Mouse (Mus musculus) heart, embryonic 10.5 days (tissue): Measurements from ENCODE around the gene Tmem274. TPM values are rescaled to one million over a fixed set of nuclear protein-coding genes. Genes with fewer than 3 reads are reported as not detected.

Source experiments
- DNase-seq: peaks from one replicate; pipeline ENCODE4 v3.0.0-alpha.2; 2017; ENCODE audit warnings: low spot score
- H3K27ac ChIP-seq: fragments of 300-500 bp; sonication (generic); 2 replicates; pipeline ENCODE4 v1.5.1; 2016; ENCODE audit warnings: mild to moderate bottlenecking
- H3K27me3 ChIP-seq: fragments of 300-500 bp; sonication (generic); 2 replicates; pipeline ENCODE4 v1.6.1; 2016; ENCODE audit warnings: mild to moderate bottlenecking; ENCODE audit not compliant: poor library complexity, insufficient read depth, severe bottlenecking
- H3K36me3 ChIP-seq: fragments of 300-500 bp; sonication (generic); 2 replicates; pipeline ENCODE4 v1.6.1; 2016; ENCODE audit warnings: mild to moderate bottlenecking, moderate library complexity
- H3K4me1 ChIP-seq: fragments of 300-500 bp; sonication (generic); 2 replicates; pipeline ENCODE4 v1.6.1; 2016; ENCODE audit warnings: mild to moderate bottlenecking
- H3K4me3 ChIP-seq: fragments of 300-500 bp; sonication (generic); 2 replicates; pipeline ENCODE4 v1.5.1; 2016; ENCODE audit warnings: mild to moderate bottlenecking, moderate library complexity
- H3K9me3 ChIP-seq: fragments of 300-500 bp; sonication (generic); 2 replicates; pipeline ENCODE4 v1.6.1; 2016; ENCODE audit warnings: mild to moderate bottlenecking, moderate library complexity
- WGBS: fragments of 180-500 bp; shearing (Covaris S2); methylation state at CpG from one replicate; pipeline ENCODE4 v1.1.7; 2016; 5-methylcytosine and 5-hydroxymethylcytosine counted together
- polyA plus RNA-seq: library from polyadenylated mRNA; unstranded; fragments of >200 nt; fragmentation: Nextera tagmentation; extraction: Ambion mirVana; gene quantifications from 2 replicates; pipeline ENCODE4 v1.2.1, GENCODE M21; 2016

The Tmem274 gene
- polyA plus RNA-seq, 1 experiment from 2014 or later = 0.30 TPM

- peaks cover 38% of the 10 kb centered on the region for H3K36me3 ChIP-seq
- H3K4me3 ChIP-seq = peak overlapping the region; percentile 92
- peak overlapping the region; percentile 95 for H3K27ac ChIP-seq
- H3K4me1 ChIP-seq = peaks cover 21% of the 10 kb centered on the region; the same call in 1 of the 2 replicates
- 2% methylated on average over 10 of the region's 10 CpGs for WGBS
- no peaks in the 10 kb centered on the region for H3K9me3 ChIP-seq
- DNase-seq = no peak
- no peaks in the 10 kb centered on the region for H3K27me3 ChIP-seq
Measured at GRCm38 (mm10) chr4:149485825-149486206, 8.6 kb downstream of the Tmem274 start.

GRCm38 (mm10) chr4:149487729-149488128 lies 10.6 kb downstream of the Tmem274 start:
- no peak for DNase-seq
- Histone ChIP-seq H3K27ac (no peak overlapping the region), H3K9me3 (no peaks in the 10 kb centered on the region), H3K36me3 (peaks cover 55% of the 10 kb centered on the region), H3K4me1 (peaks cover 21% of the 10 kb centered on the region; the same call in 1 of the 2 replicates), H3K27me3 (no peaks in the 10 kb centered on the region), H3K4me3 (no peak overlapping the region)
- WGBS = 95% methylated on average over 12 of the region's 12 CpGs

- H3K27ac ChIP-seq = no peak overlapping the region
- H3K4me3 ChIP-seq = no peak overlapping the region
- H3K4me1 ChIP-seq = peaks cover 12% of the 10 kb centered on the region; the same call in 1 of the 2 replicates
- H3K36me3 ChIP-seq = peaks cover 74% of the 10 kb centered on the region
- no peak for DNase-seq
- 92% methylated on average over 14 of the region's 14 CpGs for WGBS
- no peaks in the 10 kb centered on the region for H3K9me3 ChIP-seq
- H3K27me3 ChIP-seq = no peaks in the 10 kb centered on the region
Measured at GRCm38 (mm10) chr4:149489415-149490240, 12.4 kb downstream of the Tmem274 start.

- 0 out of 2 replicates have a peak, but pooled peaks cover 7% of the 10 kb centered on the region for H3K4me1 ChIP-seq
- no peaks in the 10 kb centered on the region for H3K9me3 ChIP-seq
- H3K27ac ChIP-seq = no peak overlapping the region
- peaks cover 87% of the 10 kb centered on the region for H3K36me3 ChIP-seq
- H3K27me3 ChIP-seq = no peaks in the 10 kb centered on the region
- no peak overlapping the region for H3K4me3 ChIP-seq
- DNase-seq = no peak
- WGBS = 95% methylated on average over 3 of the region's 3 CpGs
Measured at GRCm38 (mm10) chr4:149491151-149491550, 14.0 kb downstream of the Tmem274 start.

DNA sequence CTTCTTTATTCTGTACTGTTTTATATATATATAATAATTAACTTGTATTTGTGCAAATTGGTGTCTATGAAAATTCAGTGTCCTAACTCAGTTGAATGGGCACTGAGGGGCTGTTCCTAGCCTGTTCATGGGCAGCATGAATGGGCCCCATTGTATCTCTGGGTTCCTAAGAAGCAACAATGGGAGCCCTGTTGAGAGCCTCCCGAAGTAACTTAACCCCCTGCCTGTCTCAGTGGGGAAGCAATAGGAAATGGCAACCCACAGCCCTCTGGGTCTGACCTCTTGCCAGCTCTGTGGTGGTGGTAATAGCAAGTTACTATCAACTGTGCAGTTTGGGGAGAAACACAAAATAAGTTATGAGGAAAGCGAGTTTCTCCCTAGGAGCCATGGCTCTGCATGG lies 19.4 kb downstream of the Tmem274 start:
- H3K9me3 ChIP-seq = no peaks in the 10 kb centered on the region
- peaks cover 88% of the 10 kb centered on the region for H3K36me3 ChIP-seq
- DNase-seq = no peak
- H3K4me3 ChIP-seq = no peak overlapping the region
- H3K27ac ChIP-seq = no peak overlapping the region
- H3K27me3 ChIP-seq = no peaks in the 10 kb centered on the region
- 61% methylated on average over 2 of the region's 2 CpGs for WGBS
- H3K4me1 ChIP-seq = no peaks in the 10 kb centered on the region

- no peak for DNase-seq
- peaks cover 81% of the 10 kb centered on the region for H3K36me3 ChIP-seq
- WGBS = 78% methylated on average over 8 of the region's 8 CpGs
Measured at GRCm38 (mm10) chr4:149498901-149499300, 21.7 kb downstream of the Tmem274 start.

GRCm38 (mm10) chr4:149499790-149500189 lies 22.6 kb downstream of the Tmem274 start:
- Histone ChIP-seq H3K27me3 (no peaks in the 10 kb centered on the region), H3K9me3 (no peaks in the 10 kb centered on the region), H3K4me3 (no peak overlapping the region), H3K36me3 (peaks cover 72% of the 10 kb centered on the region), H3K27ac (no peak overlapping the region), H3K4me1 (no peaks in the 10 kb centered on the region)
- WGBS = 88% methylated on average over 5 of the region's 5 CpGs
- DNase-seq = no peak

More at GRCm38 (mm10) chr4:149498901-149499300, 21.7 kb downstream of the Tmem274 start:
- Histone ChIP-seq H3K27me3 (no peaks in the 10 kb centered on the region), H3K4me3 (no peak overlapping the region), H3K4me1 (no peaks in the 10 kb centered on the region), H3K9me3 (no peaks in the 10 kb centered on the region), H3K27ac (no peak overlapping the region)

DNA sequence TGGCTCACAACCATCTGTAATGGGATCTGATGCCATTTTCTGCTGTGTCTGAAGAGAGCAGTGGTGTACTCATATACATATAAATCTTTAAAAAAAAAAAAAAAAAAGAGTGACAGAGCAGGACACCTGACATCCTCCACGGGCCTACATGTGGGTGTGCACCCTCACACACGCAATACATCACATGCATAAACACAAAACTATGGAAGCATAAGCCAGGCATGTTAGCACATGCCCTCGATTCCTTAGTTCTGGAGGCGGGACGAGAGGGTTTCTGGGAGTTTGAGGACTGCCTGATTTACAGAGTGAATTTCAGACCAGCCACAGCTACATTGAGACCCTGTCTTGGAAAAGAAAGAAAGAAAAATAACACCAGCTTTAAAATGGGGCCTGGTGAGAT lies 27.2 kb downstream of the Tmem274 start:
- peaks cover 32% of the 10 kb centered on the region for H3K36me3 ChIP-seq
- no peaks in the 10 kb centered on the region for H3K9me3 ChIP-seq
- no peaks in the 10 kb centered on the region for H3K27me3 ChIP-seq
- H3K27ac ChIP-seq = no peak overlapping the region
- no peak for DNase-seq
- 88% methylated on average over 5 of the region's 5 CpGs for WGBS
- no peak overlapping the region for H3K4me3 ChIP-seq
- no peaks in the 10 kb centered on the region for H3K4me1 ChIP-seq

DNA sequence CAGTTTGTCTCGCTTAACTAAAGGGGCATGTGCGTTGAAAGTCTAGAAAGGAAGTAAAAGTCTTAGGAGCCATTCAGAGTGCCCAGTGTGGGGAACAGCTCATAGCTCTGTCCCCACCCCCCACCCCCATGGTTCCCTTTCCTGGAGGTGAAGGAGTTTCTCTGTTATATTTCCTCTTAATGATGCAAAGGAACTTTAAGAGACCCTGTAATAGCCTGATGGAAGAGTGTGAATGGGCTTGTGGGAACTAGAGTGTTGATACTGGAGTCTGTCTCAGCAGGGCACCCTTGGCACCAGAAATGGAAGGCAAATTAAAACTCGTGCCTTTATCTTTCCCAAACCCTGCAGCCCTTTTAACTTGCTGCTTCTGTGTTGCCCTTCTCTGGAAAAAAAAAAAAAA lies 27.7 kb downstream of the Tmem274 start:
- Histone ChIP-seq H3K4me1 (no peaks in the 10 kb centered on the region), H3K4me3 (no peak overlapping the region), H3K9me3 (no peaks in the 10 kb centered on the region), H3K27ac (no peak overlapping the region), H3K27me3 (no peaks in the 10 kb centered on the region), H3K36me3 (peaks cover 27% of the 10 kb centered on the region)
- 32% methylated on average over 3 of the region's 3 CpGs for WGBS
- no peak for DNase-seq

GRCm38 (mm10) chr4:149505261-149505967 lies 28.2 kb downstream of the Tmem274 start:
- Histone ChIP-seq H3K4me3 (no peak overlapping the region), H3K4me1 (no peaks in the 10 kb centered on the region), H3K9me3 (no peaks in the 10 kb centered on the region), H3K27ac (no peak overlapping the region), H3K27me3 (no peaks in the 10 kb centered on the region), H3K36me3 (peaks cover 22% of the 10 kb centered on the region)
- DNase-seq = no peak
- 63% methylated on average over 15 of the region's 15 CpGs for WGBS

GRCm38 (mm10) chr4:149506904-149507303 lies 29.7 kb downstream of the Tmem274 start:
- Histone ChIP-seq H3K27me3 (no peaks in the 10 kb centered on the region), H3K9me3 (no peaks in the 10 kb centered on the region), H3K4me1 (0 out of 2 replicates have a peak, but pooled peaks cover 4% of the 10 kb centered on the region), H3K36me3 (peaks cover 10% of the 10 kb centered on the region), H3K27ac (no peak overlapping the region), H3K4me3 (no peak overlapping the region)
- WGBS = 82% methylated on average over 3 of the region's 3 CpGs
- no peak for DNase-seq

- no peak overlapping the region for H3K27ac ChIP-seq
- no peak for DNase-seq
- no peak overlapping the region for H3K4me3 ChIP-seq
- H3K9me3 ChIP-seq = no peaks in the 10 kb centered on the region
- WGBS = 63% methylated on average over 6 of the region's 6 CpGs
- H3K4me1 ChIP-seq = 0 out of 2 replicates have a peak, but pooled peaks cover 4% of the 10 kb centered on the region
- no peaks in the 10 kb centered on the region for H3K36me3 ChIP-seq
- H3K27me3 ChIP-seq = no peaks in the 10 kb centered on the region
Measured at GRCm38 (mm10) chr4:149511221-149511646, 34.1 kb downstream of the Tmem274 start.

GRCm38 (mm10) chr4:149512072-149512471 lies 34.9 kb downstream of the Tmem274 start:
- no peaks in the 10 kb centered on the region for H3K9me3 ChIP-seq
- DNase-seq = no peak
- 0 out of 2 replicates have a peak, but pooled peaks cover 4% of the 10 kb centered on the region for H3K4me1 ChIP-seq
- no peaks in the 10 kb centered on the region for H3K27me3 ChIP-seq
- no peaks in the 10 kb centered on the region for H3K36me3 ChIP-seq
- WGBS = 84% methylated on average over 7 of the region's 7 CpGs
- no peak overlapping the region for H3K27ac ChIP-seq
- no peak overlapping the region for H3K4me3 ChIP-seq
